Mouse (Mus musculus) cortical plate, adult 2 months (tissue): ENCODE measurements around the gene Anp32e. TPM values are rescaled to one million over a fixed set of nuclear protein-coding genes. Genes with fewer than 3 reads are reported as not detected.
"Not testable (repeated sequence)": the region's sequence is repeated elsewhere in the genome, so short reads cannot be mapped to it uniquely, and the experiment has no call there.

Experiments
- H3K27ac ChIP-seq: fragments of 200-500 bp; 2 replicates; pipeline ENCODE4 v1.5.1; 2012; ENCODE audit warnings: low read length, control low read depth, inconsistent platforms; ENCODE audit not compliant: insufficient read depth
- H3K4me1 ChIP-seq: fragments of 200-500 bp; 2 replicates; pipeline ENCODE4 v1.6.1; 2011; ENCODE audit warnings: low read length; ENCODE audit not compliant: control insufficient read depth, insufficient read depth
- H3K4me3 ChIP-seq: fragments of 200-500 bp; 2 replicates; pipeline ENCODE4 v1.5.1; 2011; ENCODE audit warnings: mild to moderate bottlenecking, low read length, control low read depth; ENCODE audit not compliant: insufficient read depth
- CTCF ChIP-seq: fragments of 200-500 bp; IDR thresholded peaks from 2 replicates; pipeline ENCODE4 v1.5.1; 2011; ENCODE audit warnings: mild to moderate bottlenecking, control low read depth, low read length; ENCODE audit not compliant: insufficient read depth; ENCODE audit errors: extremely low read depth
- POLR2A ChIP-seq: fragments of 200-500 bp; IDR thresholded peaks from 2 replicates; pipeline ENCODE4 v1.6.1; 2011; ENCODE audit warnings: mild to moderate bottlenecking, low read length, control low read depth; ENCODE audit not compliant: insufficient read depth; ENCODE audit errors: extremely low read depth
- polyA plus RNA-seq: library from polyadenylated mRNA; depleted of rRNA; stranded (reverse); fragments of >200 nt; gene quantifications from 2 replicates; pipeline ENCODE4 v1.2.3, GENCODE M21; 2012

Anp32e gene
- polyA plus RNA-seq, 1 experiment: 69.8 TPM

DNA sequence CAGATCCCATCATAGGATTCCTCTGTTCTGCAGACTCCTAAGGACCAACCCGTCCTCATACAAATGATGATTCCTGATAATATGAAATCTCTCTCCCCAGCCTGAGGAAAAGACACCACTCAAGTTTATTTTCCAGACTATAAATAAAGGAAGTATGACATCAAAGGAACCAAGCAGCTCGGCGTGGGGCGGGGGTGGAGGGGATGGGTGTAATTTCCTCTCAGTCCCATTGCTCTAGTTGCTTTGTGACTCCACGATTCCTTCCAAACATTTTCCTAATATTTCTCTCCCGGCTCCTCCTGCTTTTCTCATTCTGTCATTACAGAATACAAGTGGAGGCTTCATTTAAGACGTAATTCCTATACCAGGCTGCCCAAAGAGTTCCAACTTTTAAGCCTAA is 35.9 kb upstream of the Anp32e start:
- Histone ChIP-seq H3K4me3 (no peak overlapping the region; the same call in 1 of the 2 replicates), H3K27ac (peak overlapping the region; percentile 56; the same call in 1 of the 2 replicates)
- no peak for TF ChIP-seq CTCF
- no peak for TF ChIP-seq POLR2A

DNA sequence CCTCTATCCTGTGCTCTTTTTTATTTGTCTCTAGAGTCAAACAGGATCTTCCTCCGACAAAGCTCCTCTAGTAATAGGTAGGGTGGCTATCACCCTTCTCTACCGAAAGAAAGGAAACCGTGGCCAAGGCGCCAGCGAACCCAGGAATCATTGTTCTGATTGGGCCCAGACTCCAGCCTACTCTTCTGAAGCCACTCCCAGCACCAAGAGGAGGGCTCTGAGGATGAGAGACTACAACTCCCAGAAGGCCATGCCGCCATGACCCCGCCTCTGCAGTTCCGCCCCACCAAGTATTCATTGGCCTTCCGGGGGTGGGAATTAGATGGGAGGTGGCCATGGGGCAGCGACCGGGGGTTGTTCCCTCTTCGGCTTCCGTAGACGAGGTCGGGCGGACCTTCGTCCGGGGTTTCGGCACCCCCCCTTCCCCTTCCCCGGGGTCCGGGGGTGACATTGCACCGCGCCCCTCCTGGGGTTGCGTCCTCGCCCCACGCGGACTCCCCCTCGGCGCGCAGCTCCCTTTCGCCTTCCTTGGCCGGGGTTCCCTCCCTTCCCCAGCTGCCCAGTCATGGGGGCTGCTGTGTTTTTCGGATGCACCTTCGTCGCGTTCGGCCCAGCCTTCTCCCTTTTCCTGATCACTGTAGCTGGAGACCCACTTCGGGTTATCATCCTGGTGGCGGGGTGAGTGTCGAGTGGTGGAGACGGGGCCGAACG is 35.3 kb upstream of the Anp32e start, which contains the start of gene Aph1a:
Aph1a (plus strand) TSS at position 364 of the 711 bp plus-strand sequence.
- H3K4me1 ChIP-seq: not testable (repeated sequence)
- H3K4me3 ChIP-seq: peak within 1 kb of the TSS; percentile 96
- peak within 1 kb of the TSS; percentile 95 for H3K27ac ChIP-seq
- TF ChIP-seq POLR2A: peak; percentile 78

More for the DNA sequence above, 35.9 kb upstream of the Anp32e start:
- H3K4me1 ChIP-seq: 0 out of 2 replicates have a peak, but pooled peaks cover 3% of the 10 kb centered on the region

DNA sequence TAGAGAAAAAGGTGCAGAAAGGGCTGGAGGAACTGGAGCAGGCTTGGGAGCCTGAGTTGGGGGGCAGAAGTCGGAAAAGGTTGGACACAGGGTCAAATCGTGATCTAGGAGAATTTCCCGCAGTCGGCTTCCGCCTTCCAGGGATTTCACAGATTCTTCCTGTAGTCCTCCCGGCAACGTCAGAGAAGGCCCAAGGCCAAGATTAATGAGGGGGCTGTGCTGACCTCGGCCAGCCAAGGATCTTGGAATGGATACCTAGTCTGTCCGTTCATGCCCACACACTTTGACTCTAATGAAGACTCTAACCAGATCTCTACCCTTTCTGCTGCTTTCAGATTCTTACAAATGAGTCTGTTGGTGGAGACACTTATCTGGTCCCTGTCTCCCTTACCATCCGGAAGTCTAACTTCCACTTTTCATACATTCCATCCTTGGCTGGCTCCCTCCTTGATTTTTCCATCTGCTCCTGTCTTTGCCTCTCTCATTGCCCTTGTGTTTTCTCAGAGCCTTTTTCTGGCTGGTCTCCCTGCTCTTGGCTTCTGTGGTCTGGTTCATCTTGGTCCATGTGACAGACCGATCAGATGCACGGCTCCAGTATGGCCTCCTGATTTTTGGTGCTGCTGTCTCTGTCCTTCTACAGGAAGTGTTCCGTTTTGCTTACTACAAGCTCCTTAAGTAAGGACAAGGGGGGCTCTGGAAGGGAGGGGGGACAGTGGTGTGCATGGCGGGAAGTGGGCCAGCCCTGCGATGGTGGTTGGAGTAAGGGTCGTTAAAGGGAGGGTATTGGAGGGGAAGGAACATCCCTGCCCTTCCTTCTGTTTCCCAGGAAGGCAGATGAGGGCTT is 34.5 kb upstream of the Anp32e start:
- Histone ChIP-seq H3K4me3 (peak overlapping the region; percentile 96), H3K27ac (peak overlapping the region; percentile 95), H3K4me1 (0 out of 2 replicates have a peak, but pooled peaks cover 3% of the 10 kb centered on the region)
- no peak for TF ChIP-seq POLR2A
- TF ChIP-seq CTCF: no peak

DNA sequence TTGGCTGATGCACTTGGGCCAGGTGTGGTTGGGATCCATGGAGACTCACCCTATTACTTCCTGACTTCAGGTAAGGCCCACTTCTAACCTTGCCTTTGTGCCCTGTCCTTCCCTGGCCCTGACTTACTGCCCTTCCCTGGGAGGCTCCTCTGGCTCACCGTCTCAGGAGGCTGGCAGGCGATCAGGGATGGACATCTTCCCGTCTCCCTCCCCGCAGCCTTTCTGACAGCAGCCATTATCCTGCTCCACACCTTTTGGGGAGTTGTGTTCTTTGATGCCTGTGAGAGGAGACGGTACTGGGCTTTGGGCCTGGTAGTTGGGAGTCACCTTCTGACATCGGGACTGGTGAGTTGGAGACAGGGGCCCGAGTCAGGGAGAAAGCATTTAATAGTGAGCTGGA is 33.5 kb upstream of the Anp32e start:
- peak overlapping the region; percentile 96; the same call in 1 of the 2 replicates for H3K4me3 ChIP-seq
- H3K27ac ChIP-seq: not testable (repeated sequence)

DNA sequence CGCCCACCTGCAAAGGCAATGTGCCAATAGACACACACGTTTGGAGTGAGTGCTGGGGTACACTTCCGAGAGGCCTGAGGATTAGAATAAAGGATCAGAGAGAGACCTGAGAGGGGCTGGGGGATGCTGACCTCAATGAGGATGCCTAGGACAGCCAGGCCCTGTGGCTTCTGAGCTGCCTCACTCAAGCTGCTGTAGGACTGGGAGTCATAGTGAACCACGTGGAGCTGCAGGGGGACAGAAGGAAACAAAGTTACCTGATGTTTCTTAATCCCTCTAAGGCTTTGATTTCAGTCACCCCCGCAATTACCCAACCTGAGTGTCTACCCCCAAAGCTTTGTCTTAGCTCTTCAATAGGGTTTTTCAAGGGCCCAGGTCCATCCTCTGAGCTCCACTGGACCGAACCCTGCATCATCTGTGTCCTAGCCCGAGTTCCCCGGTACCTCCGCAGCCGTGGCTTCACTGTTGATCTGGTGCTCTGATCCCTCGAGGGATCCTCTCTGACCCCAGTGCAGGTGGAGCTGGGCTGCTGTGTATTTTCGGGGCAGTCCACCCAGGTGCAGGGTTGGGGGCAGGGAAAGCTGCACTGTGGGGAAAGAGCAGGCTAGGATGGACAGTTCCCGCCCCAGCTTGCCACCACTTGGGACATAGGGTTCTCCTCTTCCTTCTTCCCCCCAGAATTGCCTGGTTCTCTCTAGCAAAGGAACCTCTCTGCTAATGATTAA is 29.1 kb upstream of the Anp32e start:
- H3K27ac ChIP-seq: no peak overlapping the region
- H3K4me1 ChIP-seq: no peaks in the 10 kb centered on the region

More for the DNA sequence above, 33.5 kb upstream of the Anp32e start:
- H3K4me1 ChIP-seq: not testable (repeated sequence)

DNA sequence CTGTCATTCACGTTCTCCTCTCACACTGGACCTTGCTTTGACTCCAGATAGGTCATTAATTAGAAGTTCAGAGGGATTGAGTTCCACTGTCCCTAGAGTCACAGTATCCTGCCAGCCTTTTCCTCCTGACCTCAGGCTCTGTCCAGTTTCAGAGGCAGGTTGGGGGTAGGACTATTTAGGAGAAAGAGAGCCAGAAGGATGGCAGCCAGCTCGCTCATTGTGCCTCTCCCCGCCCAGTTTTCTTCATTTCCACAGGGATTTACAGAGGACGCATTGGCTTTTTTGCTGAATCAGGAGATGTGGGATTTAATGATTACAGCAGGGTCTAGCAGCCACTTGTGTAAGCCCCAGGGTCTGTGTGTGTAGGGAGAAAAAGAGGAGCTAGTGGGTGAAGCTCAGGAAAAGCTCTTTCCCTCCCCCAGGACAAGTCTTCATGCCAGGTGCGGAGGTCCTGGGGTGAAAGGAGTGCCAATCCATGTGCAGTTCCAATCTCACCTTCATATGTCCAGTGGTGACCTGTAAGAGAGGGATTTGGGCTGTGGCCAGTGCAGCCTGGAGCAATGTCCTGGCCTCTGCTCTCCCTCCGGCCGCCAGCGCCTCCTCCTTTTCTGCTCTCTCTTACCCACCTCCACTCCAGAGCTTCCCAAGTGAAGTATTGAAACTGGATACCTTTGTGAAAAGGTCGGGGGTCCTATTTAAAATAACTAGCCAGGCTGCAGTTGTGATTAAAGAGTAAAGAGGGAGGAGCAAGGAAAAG is 27.3 kb upstream of the Anp32e start:
- Histone ChIP-seq H3K4me3 (no peak overlapping the region), H3K27ac (0 out of 2 replicates have a peak overlapping the region, but pooled peaks have one; percentile 3), H3K4me1 (no peaks in the 10 kb centered on the region)
- no peak for TF ChIP-seq CTCF
- no peak for TF ChIP-seq POLR2A

More for the DNA sequence above, 29.1 kb upstream of the Anp32e start:
- no peak overlapping the region for H3K4me3 ChIP-seq
- no peak for TF ChIP-seq POLR2A
- TF ChIP-seq CTCF: no peak

DNA sequence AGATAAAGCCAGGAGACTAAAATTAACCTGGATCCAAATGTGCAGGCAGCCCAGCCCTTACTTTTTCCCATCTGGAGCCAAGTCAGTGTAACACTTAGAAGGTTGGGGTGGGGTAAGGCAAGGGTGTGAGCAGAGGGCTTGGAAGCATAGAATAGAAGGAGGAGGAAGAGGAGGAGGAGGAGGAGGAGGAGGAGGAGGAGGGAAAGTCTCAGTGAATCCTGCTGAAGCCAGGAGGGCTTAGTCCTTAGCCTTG is 26.7 kb upstream of the Anp32e start:
- Histone ChIP-seq H3K4me3 (no peak overlapping the region), H3K4me1 (no peaks in the 10 kb centered on the region), H3K27ac (peak overlapping the region; percentile 3; the same call in 1 of the 2 replicates)
- no peak for TF ChIP-seq POLR2A
- TF ChIP-seq CTCF: no peak

DNA sequence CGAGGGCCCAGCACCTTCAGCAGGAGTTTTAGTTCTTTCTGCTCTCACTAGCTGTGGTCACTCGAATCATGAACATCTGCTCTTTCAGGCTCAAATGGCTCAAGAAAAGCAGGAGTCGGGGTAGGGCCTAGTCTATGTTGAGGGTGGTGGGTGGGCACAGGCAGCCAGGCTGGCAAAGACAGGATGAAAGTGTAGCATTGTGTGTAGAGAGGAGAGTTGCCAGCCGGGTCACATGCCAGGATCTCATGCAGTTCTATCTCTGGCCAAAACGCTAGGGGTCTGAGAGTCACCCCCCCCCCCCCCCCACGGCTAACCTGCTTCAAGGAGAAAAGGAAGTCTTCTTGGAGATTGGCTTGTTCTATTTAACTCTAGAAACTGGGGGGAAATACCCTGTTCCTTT is 26.4 kb upstream of the Anp32e start:
- no peaks in the 10 kb centered on the region for H3K4me1 ChIP-seq
- TF ChIP-seq POLR2A (no peak), CTCF (no peak)
- H3K4me3 ChIP-seq: no peak overlapping the region
- H3K27ac ChIP-seq: peak overlapping the region; percentile 3; the same call in 1 of the 2 replicates
